Mouse (Mus musculus) monocyte, adult 2 months (primary cell): ENCODE results near the gene Cenpb.

Experiments
- DNase-seq, 2 experiments: peaks; one replicate each; pipeline ENCODE4 v3.0.0; 2022; ENCODE audit warnings: low spot score in 2 of 2, low read depth in 1 of 2

Gene Cenpb

GRCm38 (mm10) chr2:131168914-131169313 is 11.0 kb downstream of the Cenpb start:
- DNase-seq: no peak

- no peak for DNase-seq
Measured at GRCm38 (mm10) chr2:131167984-131168383, 11.9 kb downstream of the Cenpb start.

GRCm38 (mm10) chr2:131166172-131166571 is 13.7 kb downstream of the Cenpb start:
- no peak for DNase-seq

- no peak for DNase-seq
Measured at GRCm38 (mm10) chr2:131163924-131164323, 15.9 kb downstream of the Cenpb start.

GRCm38 (mm10) chr2:131160671-131161111 is 19.2 kb downstream of the Cenpb start:
- DNase-seq: peak in 1 of 2 experiments; percentile 8

- peak; percentile 86 to 89 for DNase-seq
Measured at GRCm38 (mm10) chr2:131159938-131160581, 19.8 kb downstream of the Cenpb start, which contains the start of gene 1700037H04Rik. TSS of gene 1700037H04Rik (minus strand) at chr2:131160081.

- DNase-seq: peak in 1 of 2 experiments; percentile 15
Measured at GRCm38 (mm10) chr2:131159491-131159910, 20.4 kb downstream of the Cenpb start.

- no peak for DNase-seq
Measured at GRCm38 (mm10) chr2:131156987-131157386, 22.9 kb downstream of the Cenpb start.

- DNase-seq: no peak
Measured at GRCm38 (mm10) chr2:131154036-131154435, 25.8 kb downstream of the Cenpb start.

GRCm38 (mm10) chr2:131152166-131152730 is 27.6 kb downstream of the Cenpb start:
- no peak for DNase-seq

GRCm38 (mm10) chr2:131149254-131149578 is 30.7 kb downstream of the Cenpb start:
- no peak for DNase-seq

GRCm38 (mm10) chr2:131148353-131149253 is 31.3 kb downstream of the Cenpb start:
- DNase-seq: no peak

- DNase-seq: no peak
Measured at GRCm38 (mm10) chr2:131147043-131147365, 32.9 kb downstream of the Cenpb start.

GRCm38 (mm10) chr2:131146193-131147042 is 33.4 kb downstream of the Cenpb start:
- DNase-seq: no peak

GRCm38 (mm10) chr2:131145536-131145935 is 34.3 kb downstream of the Cenpb start:
- DNase-seq: no peak

- no peak for DNase-seq
Measured at GRCm38 (mm10) chr2:131145121-131145520, 34.7 kb downstream of the Cenpb start.

GRCm38 (mm10) chr2:131143007-131143780 is 36.7 kb downstream of the Cenpb start:
- DNase-seq: no peak

- DNase-seq: peak; percentile 28 to 38
Measured at GRCm38 (mm10) chr2:131142592-131142991, 37.3 kb downstream of the Cenpb start.

- no peak for DNase-seq
Measured at GRCm38 (mm10) chr2:131141336-131141986, 38.4 kb downstream of the Cenpb start.

- no peak for DNase-seq
Measured at GRCm38 (mm10) chr2:131140533-131140905, 39.3 kb downstream of the Cenpb start.
